Mouse (Mus musculus) embryo, embryonic 9.5 days (tissue): Measurements from ENCODE around the gene Sstr4.

Experiments used
- DNase-seq: peaks from one replicate; pipeline ENCODE4 v3.0.0-alpha.2; 2017; ENCODE audit errors: extremely low spot score

The Sstr4 gene

DNA sequence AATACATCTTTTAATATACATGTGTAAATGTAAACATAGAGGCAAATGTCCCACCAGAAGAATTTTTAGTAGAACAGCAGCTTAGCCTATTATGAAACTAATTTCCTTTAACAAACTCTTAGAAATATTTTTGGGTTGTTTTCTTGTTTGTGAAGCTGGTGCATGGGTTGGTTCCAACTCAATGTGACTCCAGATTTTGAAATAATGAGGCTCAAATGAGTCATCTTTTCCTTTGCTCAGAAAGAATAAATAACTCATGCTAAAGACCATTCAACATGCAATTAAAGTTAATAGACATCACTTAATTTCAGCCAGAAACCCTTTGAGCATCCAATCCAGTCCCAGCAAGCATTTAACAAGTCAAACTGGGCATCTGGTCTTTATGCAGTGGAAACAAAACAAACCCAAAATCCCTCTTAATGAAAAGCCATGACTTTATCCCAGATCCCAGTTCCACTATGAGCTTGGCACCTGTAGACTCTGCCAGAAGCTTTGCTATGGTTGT, 33.9 kb downstream of the Sstr4 start:
- no peak for DNase-seq

DNA sequence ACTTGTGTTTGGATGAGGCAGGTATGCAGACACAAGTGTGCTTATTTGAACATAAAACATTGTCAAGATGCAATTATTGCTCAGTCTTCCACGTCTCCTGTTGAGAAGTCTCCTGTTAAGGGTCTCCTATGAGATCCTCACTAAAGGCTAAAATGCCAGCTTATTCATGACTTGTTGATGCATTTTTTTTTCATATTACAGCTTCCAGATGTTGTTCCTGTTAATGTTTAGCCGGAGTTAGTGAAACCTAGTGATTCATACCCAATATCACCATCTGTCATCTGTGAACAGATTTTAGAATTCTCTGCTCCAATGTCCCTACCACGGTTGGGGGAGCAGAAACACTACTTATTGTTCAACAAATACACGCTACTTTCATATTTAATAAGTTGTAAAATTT, 35.8 kb downstream of the Sstr4 start:
- no peak for DNase-seq

DNA sequence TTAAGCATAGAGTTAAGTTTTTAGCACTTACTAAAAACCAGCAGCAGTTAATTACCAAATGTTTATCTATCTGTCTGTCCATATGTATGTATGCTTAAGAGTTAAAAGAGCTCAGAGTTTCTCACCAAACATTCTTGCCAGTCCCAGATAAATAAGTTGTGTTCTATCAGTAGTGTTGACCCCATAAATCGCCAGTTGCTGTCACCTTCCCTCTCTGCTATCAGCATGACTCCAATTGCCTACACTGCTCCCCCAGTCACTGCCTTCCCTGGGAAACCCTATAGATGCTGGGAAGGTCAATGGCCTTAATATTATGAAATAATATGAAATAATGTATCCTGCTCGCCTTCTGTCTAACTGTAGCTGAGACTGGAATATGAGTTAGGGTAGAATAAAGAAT, 37.2 kb downstream of the Sstr4 start:
- DNase-seq, result no peak

DNA sequence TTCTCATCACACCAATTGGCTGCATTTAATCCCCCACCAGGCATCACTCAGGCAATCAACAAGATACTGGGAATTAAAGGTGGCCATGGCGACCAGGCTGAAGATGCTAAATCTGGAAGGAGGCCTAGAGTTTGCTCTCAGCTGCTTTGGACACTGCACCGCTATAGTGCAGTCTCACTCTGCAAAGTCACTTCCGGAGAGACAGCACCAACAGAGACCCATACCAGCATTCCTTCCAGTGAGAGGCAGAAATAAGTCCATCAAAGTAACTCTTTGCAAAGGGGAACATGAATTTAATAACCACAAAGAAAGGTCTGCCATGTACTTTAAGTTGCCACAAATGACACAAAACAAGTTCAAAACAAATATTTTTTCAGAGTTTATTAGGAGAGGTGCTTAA, 41.1 kb downstream of the Sstr4 start:
- DNase-seq, result no peak

DNA sequence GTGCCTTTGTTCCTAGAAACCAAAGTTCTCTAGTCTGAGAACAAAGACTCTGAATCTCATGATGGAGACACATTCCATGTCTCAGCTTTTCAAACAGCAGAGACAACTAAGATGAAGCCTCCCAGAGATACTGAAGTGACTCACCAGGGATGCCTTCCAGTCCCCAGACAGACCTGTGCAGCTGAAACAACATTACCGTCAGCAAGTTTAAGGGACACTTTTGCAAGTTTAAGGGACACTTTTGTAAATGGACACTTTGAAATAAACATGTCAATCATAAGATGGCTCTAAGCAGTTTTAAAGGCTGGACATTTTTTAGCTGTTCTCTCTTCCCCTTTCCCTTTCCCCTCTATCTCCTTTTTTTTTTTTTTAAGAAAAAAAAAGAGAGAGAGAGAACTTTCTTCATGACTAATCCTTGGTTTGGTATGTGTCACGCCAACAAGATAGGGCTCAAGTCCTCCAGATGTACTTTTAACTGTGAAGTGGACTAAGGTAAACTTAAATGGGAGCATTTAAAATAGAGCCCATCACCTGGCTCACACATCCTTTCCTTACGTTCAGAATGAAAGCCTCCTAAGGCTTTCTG, 44.6 kb downstream of the Sstr4 start:
- DNase-seq, result no peak

DNA sequence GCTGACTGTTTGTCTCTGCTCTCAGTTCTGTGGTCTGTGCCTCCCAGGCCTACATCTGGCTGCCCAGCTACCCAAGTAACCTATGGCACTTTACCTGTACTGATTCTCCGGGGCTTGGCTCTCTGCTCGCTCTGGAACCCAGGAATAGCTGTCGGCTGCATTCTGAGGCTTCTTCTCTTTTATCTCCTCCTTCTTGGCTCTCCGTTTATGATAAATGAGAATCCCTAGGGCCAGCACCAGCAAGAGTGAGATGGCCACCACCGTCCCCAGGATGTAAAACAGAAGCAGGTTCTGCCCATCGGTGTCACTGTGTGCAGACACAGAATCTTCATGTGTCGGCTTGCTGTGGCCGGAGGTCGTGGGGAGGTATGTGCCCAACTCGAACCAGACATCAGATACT, 46.3 kb downstream of the Sstr4 start:
- no peak for DNase-seq

DNA sequence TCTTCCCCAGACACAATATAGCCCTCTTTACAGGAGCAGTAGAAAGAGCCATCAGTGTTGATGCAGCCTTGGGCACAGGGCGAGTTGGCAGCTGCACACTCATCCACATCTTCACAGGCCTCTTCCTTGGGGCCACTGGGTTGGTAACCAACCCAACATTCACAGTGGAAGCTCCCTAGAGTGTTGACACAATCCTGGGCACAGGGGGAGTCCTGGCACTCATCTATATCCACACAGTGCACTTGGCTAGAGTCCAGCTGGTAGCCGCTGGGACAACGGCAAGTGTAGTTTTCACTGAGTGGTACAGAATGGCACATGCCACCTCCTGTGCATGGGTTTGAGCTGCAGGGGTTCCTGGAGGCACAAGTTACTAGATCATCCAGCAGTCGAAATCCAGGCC, 47.0 kb downstream of the Sstr4 start:
- no peak for DNase-seq

DNA sequence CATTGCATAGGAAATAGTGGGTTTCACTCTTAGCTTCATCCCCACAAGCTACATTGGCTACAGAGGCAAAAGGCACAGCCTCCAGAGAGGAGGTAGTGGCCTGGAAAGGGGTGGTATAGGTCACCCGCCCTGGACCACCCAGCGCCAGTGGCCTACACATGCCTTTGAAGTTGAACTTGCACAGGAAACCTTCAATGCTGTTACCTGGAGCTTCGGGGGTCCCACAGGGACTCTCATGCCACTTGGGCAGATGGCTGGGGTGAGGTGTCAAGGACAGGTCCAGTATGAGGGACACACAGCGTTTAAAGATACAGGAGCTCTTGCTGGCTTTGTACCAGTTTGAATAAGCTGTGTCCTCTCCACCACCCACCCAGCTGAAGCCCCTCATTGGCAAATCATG, 47.6 kb downstream of the Sstr4 start:
- DNase-seq, result no peak

DNA sequence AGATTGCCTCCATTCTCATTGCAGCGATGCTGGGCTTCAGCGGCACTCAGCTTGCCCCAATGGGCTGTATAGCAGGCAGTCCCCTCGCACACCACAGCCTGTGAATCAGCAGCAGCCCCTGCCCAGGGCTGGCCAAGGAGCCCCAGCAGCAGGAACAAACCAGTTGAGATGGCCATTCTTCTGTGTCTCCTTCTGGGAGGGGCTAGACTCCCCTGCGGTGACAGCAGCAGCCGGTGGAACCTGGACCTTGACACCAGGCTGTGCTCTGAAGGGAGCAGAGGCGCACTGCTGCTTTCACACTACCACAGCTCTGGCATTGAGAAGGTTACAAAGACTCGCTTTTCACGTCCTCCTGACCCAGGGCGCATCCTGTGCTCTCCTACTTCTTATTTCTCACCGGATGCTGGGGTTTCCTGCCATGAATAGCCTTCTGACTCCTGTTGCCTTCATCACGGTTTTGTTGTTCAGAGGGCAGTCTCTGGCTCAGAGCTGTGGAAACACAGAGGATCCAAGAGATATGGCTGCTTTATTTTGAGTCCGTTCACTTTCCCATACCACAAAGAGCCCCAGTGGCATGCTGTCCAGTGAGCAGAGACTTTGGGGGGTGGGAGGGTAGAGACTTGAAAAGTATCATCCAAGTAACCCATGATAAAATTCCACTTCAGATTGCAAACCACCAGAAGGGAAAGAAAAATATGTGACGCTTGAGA, 48.3 kb downstream of the Sstr4 start, which contains the start of gene Cd93:
Cd93 (minus strand) TSS at position 315 of the 710 bp plus-strand sequence.
- DNase-seq, result peak; percentile 10

DNA sequence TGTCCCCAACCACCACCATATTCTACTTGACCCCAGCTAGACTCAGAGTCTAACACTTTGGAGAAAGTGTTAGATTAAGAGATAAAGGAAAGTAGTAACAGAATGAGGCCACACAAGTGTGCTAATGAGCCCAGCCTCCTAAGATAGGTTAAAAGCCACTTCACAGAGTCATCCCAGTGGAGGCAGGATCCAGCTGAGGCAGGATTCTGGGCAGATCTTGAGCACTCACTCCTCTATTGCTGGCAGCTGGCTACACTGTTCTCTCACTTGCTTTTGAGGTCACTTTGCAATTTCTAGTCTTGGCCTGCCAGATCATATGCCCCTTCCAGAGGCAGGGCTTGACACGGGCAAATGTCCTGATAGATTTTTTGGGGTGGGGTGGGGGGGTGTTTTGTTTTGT, 49.3 kb downstream of the Sstr4 start:
- no peak for DNase-seq

DNA sequence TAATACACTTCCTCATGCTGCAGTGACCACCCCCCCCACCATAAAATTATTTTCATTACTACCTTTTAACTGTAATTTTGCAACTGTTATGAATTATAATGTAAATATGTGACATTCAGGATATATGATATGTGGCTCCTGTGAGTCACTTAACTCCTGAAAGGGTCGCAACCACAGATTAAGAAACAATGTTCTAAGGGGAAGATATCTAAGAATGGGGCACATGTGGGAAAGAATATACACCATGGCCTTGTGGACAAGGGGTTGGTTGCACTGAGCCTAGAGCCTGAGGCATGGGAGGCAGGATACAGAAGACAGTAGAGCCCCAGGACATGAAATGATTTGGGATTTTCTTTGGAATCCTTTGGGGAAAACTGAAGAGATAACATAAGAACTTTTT, 50.5 kb downstream of the Sstr4 start:
- DNase-seq, result no peak
